Mouse (Mus musculus) testis, adult 2 months (tissue): ENCODE data around the gene Camta1.

Experiments used
- CTCF ChIP-seq: fragments of 200-500 bp; IDR thresholded peaks from 2 replicates; pipeline ENCODE4 v1.5.1; 2012; ENCODE audit warnings: low read depth, mild to moderate bottlenecking, inconsistent platforms, low read length, moderate library complexity; ENCODE audit not compliant: control insufficient read depth, insufficient read depth, insufficient replicate concordance
- POLR2A ChIP-seq: fragments of 200-500 bp; IDR thresholded peaks from 2 replicates; pipeline ENCODE4 v1.6.1; 2012; ENCODE audit warnings: low read depth, mild to moderate bottlenecking, inconsistent platforms, low read length, moderate library complexity; ENCODE audit not compliant: control insufficient read depth

GRCm38 (mm10) chr4:151666411-151666901, 195.2 kb downstream of the Camta1 start:
- TF ChIP-seq POLR2A (no peak), CTCF (no peak)
